Mouse (Mus musculus) ovary, postnatal 14 days (tissue): ENCODE results near the gene Atg7.

Experiments
- DNase-seq: peaks from one replicate; pipeline ENCODE4 v3.0.0; 2022; ENCODE audit warnings: low spot score

Atg7 gene

GRCm38 (mm10) chr6:114786461-114786860 is 143.6 kb downstream of the Atg7 start:
- no peak for DNase-seq

GRCm38 (mm10) chr6:114787606-114788005 is 144.7 kb downstream of the Atg7 start:
- DNase-seq, result no peak

GRCm38 (mm10) chr6:114788663-114789062 is 145.8 kb downstream of the Atg7 start:
- DNase-seq, result no peak

- DNase-seq, result no peak
Measured at GRCm38 (mm10) chr6:114790084-114790483, 147.2 kb downstream of the Atg7 start.

- DNase-seq, result no peak
Measured at GRCm38 (mm10) chr6:114790902-114791301, 148.0 kb downstream of the Atg7 start.

DNA sequence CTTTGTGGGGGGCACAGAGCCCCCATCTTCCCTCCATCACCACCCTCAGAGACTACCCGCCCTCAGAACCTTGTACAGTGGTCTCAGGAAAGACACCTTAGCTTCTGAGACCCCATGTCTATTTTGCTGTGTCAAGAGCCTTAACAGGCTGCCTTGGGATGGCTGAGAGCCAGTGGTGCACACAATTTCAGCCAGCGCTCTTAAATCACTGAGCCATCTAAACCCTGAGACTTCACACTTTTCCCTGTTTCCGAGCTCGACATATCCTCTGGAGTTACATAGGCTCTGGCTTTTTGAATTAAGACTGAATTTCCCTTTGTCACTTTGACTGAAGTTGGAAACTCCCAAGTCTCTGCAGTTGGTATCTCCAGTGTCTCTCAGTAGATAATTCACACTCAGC is 148.9 kb downstream of the Atg7 start:
- DNase-seq, result no peak

- DNase-seq, result no peak
Measured at GRCm38 (mm10) chr6:114794706-114795105, 151.8 kb downstream of the Atg7 start.

DNA sequence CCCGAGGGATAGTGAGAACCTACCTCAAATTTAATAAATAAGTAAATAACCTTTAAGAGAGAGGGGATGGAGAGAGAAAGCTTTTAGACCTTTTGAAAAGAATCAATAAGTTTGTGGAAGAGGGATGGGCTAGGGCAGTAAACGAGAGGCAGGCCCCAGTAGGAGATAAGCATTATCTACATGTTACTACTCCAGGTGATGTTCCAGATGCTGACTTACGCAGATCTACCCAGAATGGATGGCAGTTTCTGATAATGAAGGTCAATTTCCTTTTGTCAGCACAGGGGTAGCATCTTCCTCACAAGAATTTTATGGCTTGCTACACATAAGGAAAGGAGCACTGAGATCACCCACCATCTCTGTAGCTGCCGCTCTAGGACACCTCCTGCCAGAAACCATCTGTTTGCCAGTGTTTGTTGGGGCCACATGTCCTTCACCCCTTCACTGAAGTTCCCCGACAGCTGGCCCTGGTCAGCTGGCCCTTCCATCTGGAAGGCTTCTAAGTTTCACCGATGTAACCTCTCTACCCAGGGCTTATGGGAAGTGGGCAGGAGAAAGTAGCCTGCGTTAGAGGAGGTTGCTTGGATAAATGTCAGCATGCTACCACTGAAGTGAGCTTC is 152.9 kb downstream of the Atg7 start:
- DNase-seq, result no peak

DNA sequence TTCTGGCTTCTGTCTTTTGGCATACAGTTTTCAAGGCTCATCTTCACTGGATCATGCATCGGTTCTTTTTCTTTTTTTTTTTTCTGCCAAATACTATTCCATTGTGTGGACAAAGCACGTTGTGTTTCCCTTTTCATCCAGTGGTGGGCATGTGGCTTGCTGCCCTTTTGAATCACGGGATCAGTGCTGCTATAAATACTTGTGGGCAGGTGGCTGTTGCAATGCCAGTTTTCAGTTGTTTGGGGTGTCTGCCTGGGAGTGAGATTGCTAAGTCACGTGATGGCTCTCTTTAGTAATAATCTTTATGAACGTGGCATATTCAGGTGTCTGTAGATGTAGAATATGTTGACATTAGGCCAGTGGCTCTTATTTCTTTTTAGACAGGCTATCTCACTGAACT is 155.0 kb downstream of the Atg7 start:
- no peak for DNase-seq

DNA sequence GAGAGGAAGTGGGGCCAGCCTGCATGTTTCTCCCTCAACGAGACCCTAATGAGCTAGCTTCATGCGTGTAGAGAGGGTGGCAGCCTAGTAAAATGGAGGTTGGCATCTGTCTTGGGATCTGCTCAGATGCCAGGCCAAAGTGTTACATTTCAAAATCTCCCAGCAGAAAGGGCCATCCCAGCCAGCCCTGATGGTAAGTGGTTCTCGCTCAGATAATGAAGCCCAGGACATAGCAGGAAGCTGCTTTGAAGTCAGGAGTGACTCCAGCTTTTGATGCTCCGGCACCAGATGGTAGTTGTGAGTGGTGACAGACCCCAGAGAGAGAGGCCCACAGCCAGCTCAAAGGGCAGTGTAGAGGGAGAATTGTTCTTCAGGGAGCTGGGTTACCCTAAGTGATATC is 155.8 kb downstream of the Atg7 start:
- DNase-seq, result no peak

GRCm38 (mm10) chr6:114800291-114800965 is 157.5 kb downstream of the Atg7 start:
- no peak for DNase-seq

- DNase-seq, result no peak
Measured at GRCm38 (mm10) chr6:114803915-114804535, 161.1 kb downstream of the Atg7 start.

GRCm38 (mm10) chr6:114804866-114805265 is 162.0 kb downstream of the Atg7 start:
- no peak for DNase-seq

- DNase-seq, result no peak
Measured at GRCm38 (mm10) chr6:114805927-114806326, 163.0 kb downstream of the Atg7 start.

- DNase-seq, result no peak
Measured at GRCm38 (mm10) chr6:114807474-114807873, 164.6 kb downstream of the Atg7 start.

- DNase-seq, result no peak
Measured at GRCm38 (mm10) chr6:114808654-114809430, 165.9 kb downstream of the Atg7 start.

DNA sequence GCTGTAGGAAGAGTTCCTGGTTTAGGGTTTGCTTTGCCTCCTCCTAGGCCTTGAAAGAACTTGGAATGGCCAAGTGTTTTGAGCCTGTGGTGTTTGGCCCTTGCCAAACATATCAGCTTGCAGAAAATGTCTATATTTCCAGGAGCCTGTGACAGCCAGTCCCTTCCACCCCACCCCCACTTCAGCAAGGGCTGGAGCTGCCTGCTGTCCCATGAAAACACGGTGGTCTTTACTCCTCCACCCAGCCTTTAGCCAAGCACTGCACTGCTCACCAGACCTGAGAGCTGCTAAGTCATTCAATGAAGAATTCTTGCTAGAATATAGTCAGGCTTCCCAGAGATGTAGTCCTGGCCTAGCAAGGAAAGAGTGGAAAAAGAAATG is 166.5 kb downstream of the Atg7 start:
- DNase-seq, result no peak

GRCm38 (mm10) chr6:114812322-114812721 is 169.4 kb downstream of the Atg7 start:
- no peak for DNase-seq

GRCm38 (mm10) chr6:114812779-114813178 is 169.9 kb downstream of the Atg7 start:
- DNase-seq, result no peak

DNA sequence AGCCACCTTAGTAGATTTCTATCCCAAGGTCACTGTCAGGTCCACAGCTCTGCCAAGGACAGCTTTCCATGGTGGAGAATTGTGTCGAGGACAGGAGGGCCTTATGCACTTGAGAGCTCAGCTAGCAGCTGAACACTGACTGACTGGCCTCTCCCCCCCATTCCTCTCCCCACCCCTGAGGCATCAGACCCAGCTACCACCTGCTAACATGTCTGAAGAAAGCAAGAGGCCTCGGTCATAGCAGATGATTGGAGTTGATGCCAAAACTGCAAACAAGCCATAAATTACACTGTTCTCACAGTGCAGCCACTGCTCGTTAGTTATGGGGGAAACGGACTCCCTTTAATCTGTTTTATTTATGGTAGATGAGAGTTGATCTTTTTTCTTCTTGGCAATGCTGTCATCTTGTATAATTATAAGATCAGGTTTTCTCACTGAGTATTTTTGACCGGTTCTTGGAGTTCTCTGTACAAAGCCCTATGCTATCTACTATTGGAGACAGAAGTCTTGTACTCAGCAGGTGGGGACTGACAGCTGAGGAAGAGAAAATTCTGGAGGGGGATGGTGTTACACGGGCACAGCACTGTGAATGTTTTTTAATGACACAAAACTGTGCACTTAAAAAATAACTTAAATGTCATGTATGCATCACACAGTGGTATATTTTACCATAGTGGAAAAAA is 171.4 kb downstream of the Atg7 start:
- DNase-seq, result no peak

- DNase-seq, result no peak
Measured at GRCm38 (mm10) chr6:114814882-114815650, 172.2 kb downstream of the Atg7 start.
